Mouse (Mus musculus) left cerebral cortex, postnatal 10 days (tissue): ENCODE data around the gene Pex6. TPM values are rescaled to one million over a fixed set of nuclear protein-coding genes. Genes with fewer than 3 reads are reported as not detected.

Experiments
- DNase-seq, 2 experiments: peaks; one replicate each; pipeline ENCODE4 v3.0.0; 2021 to 2022; ENCODE audit warnings: low spot score in 2 of 2, mixed read lengths in 1 of 2; ENCODE audit errors: extremely low spot score in 1 of 2
- intact Hi-C: fragments of 180-260 bp; cut with DNase I; formaldehyde crosslinking; loops from one replicate; pipeline ENCODE4 v1.15.1; 2025
- total RNA-seq, 2 experiments: library from RNA; stranded (reverse); gene quantifications; 2 replicates each; pipeline ENCODE4 v1.2.3; 2021

The Pex6 gene
- total RNA-seq, result 10 to 100 TPM; 28.9 to 29.4 TPM

GRCm38 (mm10) chr17:46710959-46711597 is at the start of gene Pex6:
TSS of gene Pex6 (plus strand) at chr17:46711463.
- peak; percentile 92 to 97 for DNase-seq
- intact Hi-C loops, result no loop called here

DNA sequence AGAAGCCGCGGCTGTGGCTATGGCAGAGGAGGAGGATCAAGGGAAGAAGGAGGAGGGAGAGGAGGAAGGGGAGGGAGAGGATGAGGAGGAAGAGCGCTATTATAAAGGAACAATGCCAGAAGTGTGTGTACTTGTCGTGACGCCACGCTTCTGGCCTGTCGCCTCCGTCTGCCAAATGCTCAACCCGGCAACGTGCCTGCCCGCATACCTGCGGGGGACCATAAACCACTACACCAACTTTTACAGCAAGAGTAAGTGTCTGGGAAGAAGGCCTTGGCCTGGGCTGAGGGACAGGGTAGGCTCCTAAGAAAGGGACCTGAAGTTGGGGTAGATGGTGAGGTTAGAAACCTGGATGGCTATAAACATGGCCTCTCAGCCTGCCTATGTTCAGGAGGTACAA is 49.3 kb upstream of the Pex6 start:
- DNase-seq, result no peak
- intact Hi-C loops, result no loop called here

DNA sequence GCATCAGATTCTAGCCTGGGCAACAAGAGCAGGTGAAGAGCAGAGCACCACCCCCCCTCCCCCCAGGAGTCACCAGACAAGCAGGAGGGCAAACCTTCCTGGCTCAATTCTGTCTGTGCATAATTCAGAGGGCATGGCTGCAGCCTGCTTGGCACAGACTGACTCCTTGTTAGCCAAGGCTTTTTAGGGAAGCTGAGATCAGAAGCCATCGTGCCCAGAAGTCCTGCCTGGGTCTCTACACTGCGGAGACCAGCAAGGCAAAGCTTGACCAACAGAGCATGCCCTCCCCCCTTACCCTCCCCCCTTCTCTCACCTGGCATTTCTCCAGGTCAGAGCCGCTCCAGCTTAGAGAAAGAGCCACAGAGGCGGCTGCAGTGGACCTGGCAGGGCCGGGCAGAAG is 48.5 kb upstream of the Pex6 start:
- intact Hi-C loops, result no loop called here

DNA sequence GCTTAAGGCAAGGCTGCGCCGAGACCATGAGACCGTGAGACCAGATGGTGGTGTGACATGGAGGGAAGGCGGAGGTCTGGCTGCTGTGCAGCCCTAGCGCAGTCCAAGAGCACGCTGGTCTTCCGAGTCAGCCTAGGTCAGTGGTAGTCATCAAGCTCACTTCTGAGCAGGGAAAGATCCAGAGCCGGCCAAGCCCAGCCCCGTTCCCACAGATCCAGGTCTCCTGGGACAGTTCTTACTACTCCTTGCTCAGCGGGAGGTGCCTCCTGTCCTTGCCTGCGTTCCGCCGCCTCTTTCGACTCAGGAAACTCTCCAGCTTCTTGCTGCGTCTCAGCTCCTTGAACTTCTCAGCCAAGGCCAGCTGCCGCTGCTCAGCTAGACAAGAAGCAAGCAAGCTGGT is 43.6 kb upstream of the Pex6 start:
- intact Hi-C loops, result no loop called here
- peak in 1 of 2 experiments; percentile 84 for DNase-seq

More for the DNA sequence above, 48.5 kb upstream of the Pex6 start:
- DNase-seq, result no peak

GRCm38 (mm10) chr17:46669911-46670310 is 41.4 kb upstream of the Pex6 start:
- intact Hi-C loops, result no loop called here
- no peak for DNase-seq

DNA sequence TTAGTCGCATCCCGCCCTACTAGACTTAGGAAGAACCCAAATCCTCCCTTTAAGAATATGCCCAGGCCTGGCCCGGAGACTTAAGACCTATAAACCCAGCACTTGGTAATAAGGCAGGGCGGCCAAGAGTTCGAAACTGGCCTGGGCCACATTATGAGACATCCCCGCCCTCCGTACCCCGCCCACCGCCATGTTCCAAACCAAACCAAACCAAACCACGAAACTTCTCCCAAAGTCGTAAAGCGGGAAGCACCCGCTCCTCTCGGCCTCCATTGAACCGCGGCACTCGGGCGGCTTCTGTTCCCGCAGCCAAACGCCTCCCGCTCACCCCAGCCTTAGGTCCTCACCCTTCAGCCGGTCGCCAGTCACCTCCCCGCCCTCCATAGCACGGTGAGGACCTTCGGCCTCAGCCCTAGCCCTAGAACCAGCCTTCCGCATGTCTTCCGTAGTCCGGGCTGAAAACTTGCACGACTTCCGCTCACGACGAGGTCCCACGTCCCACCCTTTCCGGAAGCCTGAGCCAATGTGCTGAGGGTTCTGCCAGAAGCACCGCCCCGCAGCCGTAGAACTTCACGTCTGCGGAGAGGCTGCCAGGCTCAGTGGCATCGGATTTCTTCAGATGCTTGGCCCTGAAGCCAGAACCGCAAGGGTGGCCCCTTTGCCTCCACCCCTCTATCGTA is 37.3 kb upstream of the Pex6 start, which contains the start of gene Rrp36:
Gene Rrp36 (minus strand): TSS at position 503 of the 680 bp plus-strand sequence.
- DNase-seq, result peak; percentile 91 to 93
- intact Hi-C loops, result no loop called here

GRCm38 (mm10) chr17:46674530-46675283 is 36.6 kb upstream of the Pex6 start:
- no peak for DNase-seq
- intact Hi-C loops, result no loop called here

DNA sequence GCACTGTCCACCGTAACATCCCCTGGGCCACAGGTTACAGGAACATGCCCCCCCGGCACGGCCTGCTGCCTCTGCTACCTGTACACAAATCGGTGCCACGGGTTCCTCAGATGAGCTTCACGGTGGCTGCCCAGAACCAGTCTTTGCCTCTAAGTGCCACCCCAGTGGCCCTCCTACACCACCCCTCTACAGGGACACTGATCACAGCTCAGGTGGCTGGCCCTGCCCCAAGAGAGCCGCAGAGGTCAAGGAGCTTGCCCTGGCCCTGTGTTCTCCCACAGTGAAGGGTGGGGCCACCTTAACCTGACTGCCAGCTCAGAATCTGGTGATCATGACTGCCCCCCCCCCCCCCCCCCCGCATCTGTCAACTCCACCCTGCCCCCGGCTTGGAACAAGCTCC is 32.8 kb upstream of the Pex6 start, which contains the start of gene Mea1:
Gene Mea1 (plus strand): TSS at position 378 of the 400 bp plus-strand sequence.
- no peak for DNase-seq
- intact Hi-C loops, result no loop called here

GRCm38 (mm10) chr17:46678911-46679310 is 32.4 kb upstream of the Pex6 start:
- no peak for DNase-seq
- intact Hi-C loops, result no loop called here

GRCm38 (mm10) chr17:46679843-46680759 is 31.2 kb upstream of the Pex6 start:
- intact Hi-C loops, result no loop called here
- DNase-seq, result peak in 1 of 2 experiments; percentile 79

DNA sequence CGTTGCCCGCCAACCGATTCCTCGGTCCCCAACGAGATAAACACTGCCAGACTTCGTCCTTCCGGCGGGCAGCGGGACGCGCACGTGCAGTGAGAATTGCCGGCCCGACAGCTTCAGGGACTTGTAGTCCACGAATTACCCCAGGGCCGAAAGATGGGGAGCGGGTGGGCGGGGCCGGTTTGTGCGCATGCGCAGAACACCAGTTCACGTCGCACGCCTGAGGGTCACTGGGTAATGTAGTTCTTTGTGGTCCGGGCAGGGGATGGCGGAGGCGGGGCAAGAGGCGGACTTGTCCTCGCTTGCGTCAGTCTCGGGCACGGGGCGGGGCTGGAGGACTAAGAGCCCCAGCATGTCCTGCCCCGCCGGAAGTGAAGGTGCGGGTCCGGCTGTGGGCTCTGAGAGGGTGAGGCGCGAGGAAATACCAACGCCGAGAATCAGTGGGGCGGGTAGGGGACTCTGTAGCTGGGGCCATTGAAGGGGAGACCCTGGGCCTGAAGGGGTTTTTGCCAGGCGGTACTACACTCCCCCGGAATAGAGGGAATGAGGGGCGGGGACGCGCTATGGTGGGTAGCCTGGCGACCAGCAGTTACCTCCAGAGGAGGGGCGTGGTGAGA is 30.4 kb upstream of the Pex6 start, which contains the start of gene Klhdc3:
Gene Klhdc3 (minus strand): TSS at position 155 of the 614 bp plus-strand sequence.
- intact Hi-C loops, result no loop called here
- DNase-seq, result peak; percentile 97 to 99

DNA sequence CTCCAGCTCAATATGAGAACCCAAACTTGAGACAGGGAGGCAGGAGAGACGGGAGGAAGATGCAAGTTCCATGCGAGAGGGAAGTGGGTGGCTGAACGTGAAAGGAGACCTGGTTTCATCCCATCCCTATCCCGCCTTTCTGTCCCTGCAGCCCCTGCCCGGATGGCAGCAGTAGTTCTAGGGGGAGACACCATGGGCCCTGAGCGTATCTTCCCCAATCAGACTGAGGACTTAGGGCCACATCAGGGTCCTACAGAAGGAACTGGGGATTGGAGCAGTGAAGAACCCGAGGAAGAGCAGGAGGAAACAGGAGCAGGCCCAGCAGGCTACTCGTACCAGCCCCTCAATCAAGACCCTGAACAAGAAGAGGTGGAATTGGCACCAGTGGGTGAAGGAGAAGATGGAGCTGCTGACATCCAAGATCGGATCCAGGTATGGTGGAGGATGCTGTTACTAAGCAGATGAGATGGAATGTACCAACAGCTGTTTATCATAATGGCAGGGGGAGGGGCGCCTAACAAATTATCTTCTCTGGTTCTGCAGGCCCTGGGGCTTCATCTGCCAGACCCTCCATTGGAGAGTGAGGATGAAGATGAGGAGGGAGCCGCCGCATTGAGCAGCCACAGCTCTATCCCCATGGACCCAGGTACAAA is 29.7 kb upstream of the Pex6 start:
- intact Hi-C loops, result no loop called here
- DNase-seq, result no peak

GRCm38 (mm10) chr17:46682654-46683389 is 28.4 kb upstream of the Pex6 start:
- DNase-seq, result peak in 1 of 2 experiments; percentile 60
- intact Hi-C loops, result no loop called here

GRCm38 (mm10) chr17:46685913-46686312 is 25.4 kb upstream of the Pex6 start:
- no peak for DNase-seq
- intact Hi-C loops, result no loop called here

DNA sequence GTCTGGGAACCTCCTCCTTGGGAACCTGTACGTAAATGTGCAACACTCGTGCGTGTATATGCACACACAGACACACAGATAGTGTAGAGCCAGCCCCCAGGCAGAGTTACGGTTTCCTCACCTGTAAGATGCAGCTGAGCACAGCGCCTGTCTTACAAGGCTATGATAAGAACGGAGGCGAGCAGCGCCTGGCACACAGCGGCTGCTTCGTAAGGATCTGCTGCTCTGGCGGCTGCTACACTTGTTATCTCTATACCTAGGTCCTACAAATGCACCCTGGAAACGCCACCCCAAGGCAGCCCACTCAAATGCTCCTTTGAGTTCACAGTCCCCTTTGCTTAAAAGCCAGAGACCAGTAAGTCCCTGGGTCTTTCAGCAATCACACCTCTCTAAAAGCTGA is 20.6 kb upstream of the Pex6 start:
- DNase-seq, result no peak
- intact Hi-C loops, result no loop called here

DNA sequence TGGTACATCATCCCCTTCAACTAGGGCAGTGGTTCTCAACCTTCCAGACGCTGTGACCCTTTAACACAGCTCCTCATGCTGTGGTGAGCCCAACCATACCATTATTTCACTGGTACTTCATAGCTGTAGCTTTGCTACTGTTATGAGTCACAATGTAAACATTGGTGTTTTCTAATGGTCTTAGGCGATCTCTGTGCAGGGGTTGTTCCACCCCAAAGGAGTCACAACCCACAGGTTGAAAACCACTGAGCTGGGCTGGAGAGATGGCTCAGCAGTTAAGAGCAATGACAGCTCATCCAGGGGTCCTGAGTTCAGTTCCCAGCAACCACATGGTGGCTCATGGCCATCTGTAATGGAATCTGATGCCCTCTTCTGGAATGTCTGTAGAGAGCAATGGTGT is 19.9 kb upstream of the Pex6 start:
- DNase-seq, result no peak
- intact Hi-C loops, result no loop called here

DNA sequence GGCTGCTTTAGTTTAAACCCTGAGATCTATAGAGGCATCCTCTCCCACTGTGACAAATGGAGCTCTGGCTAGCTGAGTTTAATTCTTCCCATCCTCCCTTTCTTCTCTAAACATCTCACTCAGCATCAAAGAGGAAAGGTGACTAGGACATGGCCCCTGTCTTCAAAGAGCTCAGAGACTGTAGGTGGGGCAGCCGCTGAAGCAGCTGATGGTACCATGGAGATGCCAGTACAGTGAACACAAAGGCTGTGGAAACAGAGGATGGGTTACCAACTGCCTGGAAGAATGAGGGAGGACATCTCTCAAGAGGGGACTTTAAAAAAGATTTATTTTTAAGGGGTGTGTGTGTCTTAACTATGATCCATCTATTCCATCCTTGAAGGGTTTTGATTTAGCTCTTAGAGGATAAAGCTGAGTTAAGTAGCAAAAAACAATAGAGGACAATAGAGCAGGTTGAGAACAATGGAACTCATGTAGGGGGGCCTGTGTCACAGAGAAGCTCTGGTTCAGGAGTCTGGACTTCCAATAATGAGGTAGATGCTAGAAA is 16.7 kb upstream of the Pex6 start:
- intact Hi-C loops, result no loop called here
- DNase-seq, result no peak
